Mouse (Mus musculus) activated CD4-positive, CD25-positive, alpha-beta regulatory T cell, adult 4 months (primary cell): ENCODE data around the gene Crebl2. TPM values are rescaled to one million over a fixed set of nuclear protein-coding genes. Genes with fewer than 3 reads are reported as not detected.

Experiments
- ATAC-seq: one replicate; pipeline ENCODE4 v1.8.0; 2017
- polyA plus RNA-seq, 2 experiments: library from polyadenylated mRNA; unstranded; fragments of 100-300 nt; shearing (Covaris generic); gene quantifications; one replicate each; pipeline ENCODE4 v1.2.1; 2017

Crebl2 gene
- polyA plus RNA-seq, 2 experiments from 2014 or later: 26.3 to 31.1 TPM

- ATAC-seq: no peak
Measured at GRCm38 (mm10) chr6:134820411-134820810, 9.5 kb upstream of the Crebl2 start.

GRCm38 (mm10) chr6:134822844-134823243 is 7.1 kb upstream of the Crebl2 start:
- no peak for ATAC-seq

- no peak for ATAC-seq
Measured at GRCm38 (mm10) chr6:134830776-134831175, 822 bp downstream of the Crebl2 start.

GRCm38 (mm10) chr6:134834585-134835251 is 4.8 kb downstream of the Crebl2 start:
- ATAC-seq: peak; percentile 8

GRCm38 (mm10) chr6:134838111-134838510 is 8.2 kb downstream of the Crebl2 start:
- peak; percentile 67 for ATAC-seq

GRCm38 (mm10) chr6:134840346-134840745 is 10.4 kb downstream of the Crebl2 start:
- no peak for ATAC-seq

- no peak for ATAC-seq
Measured at GRCm38 (mm10) chr6:134845726-134846125, 15.8 kb downstream of the Crebl2 start.

GRCm38 (mm10) chr6:134846308-134846707 is 16.4 kb downstream of the Crebl2 start:
- ATAC-seq: no peak

- ATAC-seq: no peak
Measured at GRCm38 (mm10) chr6:134847550-134847949, 17.6 kb downstream of the Crebl2 start.

- ATAC-seq: peak; percentile 28
Measured at GRCm38 (mm10) chr6:134848197-134848890, 18.4 kb downstream of the Crebl2 start.

GRCm38 (mm10) chr6:134849461-134849860 is 19.5 kb downstream of the Crebl2 start:
- ATAC-seq: no peak

GRCm38 (mm10) chr6:134849985-134850384 is 20.0 kb downstream of the Crebl2 start:
- ATAC-seq: no peak

- ATAC-seq: no peak
Measured at GRCm38 (mm10) chr6:134854782-134855181, 24.8 kb downstream of the Crebl2 start.

- ATAC-seq: no peak
Measured at GRCm38 (mm10) chr6:134855926-134856325, 26.0 kb downstream of the Crebl2 start.

GRCm38 (mm10) chr6:134859021-134859420 is 29.1 kb downstream of the Crebl2 start:
- no peak for ATAC-seq

GRCm38 (mm10) chr6:134860275-134860674 is 30.3 kb downstream of the Crebl2 start:
- no peak for ATAC-seq

- no peak for ATAC-seq
Measured at GRCm38 (mm10) chr6:134861386-134861785, 31.4 kb downstream of the Crebl2 start.

GRCm38 (mm10) chr6:134862671-134863104 is 32.7 kb downstream of the Crebl2 start:
- ATAC-seq: no peak

- ATAC-seq: peak; percentile 76
Measured at GRCm38 (mm10) chr6:134863146-134863545, 33.2 kb downstream of the Crebl2 start.

GRCm38 (mm10) chr6:134866113-134866512 is 36.2 kb downstream of the Crebl2 start:
- no peak for ATAC-seq

GRCm38 (mm10) chr6:134867325-134867724 is 37.4 kb downstream of the Crebl2 start:
- ATAC-seq: peak; percentile 53

- ATAC-seq: no peak
Measured at GRCm38 (mm10) chr6:134870209-134870742, 40.3 kb downstream of the Crebl2 start.

- ATAC-seq: no peak
Measured at GRCm38 (mm10) chr6:134870887-134871286, 40.9 kb downstream of the Crebl2 start.

- no peak for ATAC-seq
Measured at GRCm38 (mm10) chr6:134872236-134872635, 42.3 kb downstream of the Crebl2 start.
